Mouse (Mus musculus) lung, adult 2 months (tissue): ENCODE measurements around the gene Fam19a2.

Experiments
- CTCF ChIP-seq: fragments of 200-500 bp; IDR thresholded peaks from 2 replicates; pipeline ENCODE4 v1.5.1; 2011; ENCODE audit warnings: mild to moderate bottlenecking, low read length, control low read depth; ENCODE audit not compliant: insufficient read depth
- POLR2A ChIP-seq: fragments of 200-500 bp; IDR thresholded peaks from 2 replicates; pipeline ENCODE4 v1.6.1; 2011; ENCODE audit warnings: low read depth, mild to moderate bottlenecking, control low read depth, low read length, borderline replicate concordance; ENCODE audit errors: extremely low read depth

DNA sequence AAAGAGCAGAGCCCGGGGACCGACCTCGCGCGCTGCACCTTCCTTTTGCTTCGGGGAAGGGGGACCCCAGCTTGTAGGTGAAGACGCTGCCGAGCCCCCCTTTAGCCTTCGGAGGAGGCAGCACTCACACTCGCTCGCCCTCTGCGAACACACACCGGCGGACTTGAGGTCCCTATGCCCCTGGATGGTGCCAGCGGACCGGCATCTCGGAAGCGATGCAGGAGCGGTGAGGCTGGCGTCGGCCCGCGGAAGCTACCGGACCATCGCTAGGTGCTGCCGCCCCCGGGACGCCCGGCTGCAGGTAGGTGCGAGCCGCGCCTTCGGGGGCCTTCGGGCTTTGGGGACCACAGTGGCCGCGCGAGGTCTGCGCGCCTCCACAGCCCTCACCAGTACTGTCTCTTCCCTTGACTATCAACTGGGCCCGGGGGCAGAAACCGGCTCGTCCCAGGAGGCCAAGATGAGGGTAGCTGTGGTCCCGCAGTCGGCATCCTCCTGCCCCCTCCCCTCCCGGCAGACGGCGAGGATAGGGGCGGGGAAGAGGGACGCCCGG lies 1.5 kb downstream of the Fam19a2 start:
- no peak for TF ChIP-seq POLR2A
- TF ChIP-seq CTCF, result no peak
